Mouse (Mus musculus) lung, adult 10 weeks (tissue): ENCODE results near the gene Tcf7l1. TPM values are rescaled to one million over a fixed set of nuclear protein-coding genes. Genes with fewer than 3 reads are reported as not detected.

ENCODE experiments used
- polyA plus RNA-seq: library from polyadenylated mRNA; stranded (reverse); fragments of 350-450 nt; fragmentation: Illumina TruSeq; extraction: RNeasy Lipid Tissue Mini Kit (QIAGEN cat#74804); gene quantifications from one replicate; pipeline ENCODE4 v1.2.3, GENCODE M21; 2014; ENCODE audit warnings: low read depth, low replicate concordance; ENCODE audit not compliant: insufficient read depth

Gene Tcf7l1
- 7.1 TPM for polyA plus RNA-seq

GRCm38 (mm10) chr6:72788892-72789699 lies at the start of gene Tcf7l1:
Tcf7l1 (minus strand) TSS chr6:72789254.

GRCm38 (mm10) chr6:72616643-72617288 lies 172.3 kb downstream of the Tcf7l1 start, which contains the start of gene Tgoln1:
Tgoln1 (minus strand) TSS chr6:72617000.

GRCm38 (mm10) chr6:72597956-72598753 lies 190.9 kb downstream of the Tcf7l1 start, which contains the start of the genes Elmod3 and Retsat:
Elmod3 (minus strand) TSS chr6:72598413.
Retsat (plus strand) TSS chr6:72598475.

Other genes with a start within 250 kb of the Tcf7l1 start
- 79.6 TPM for gene Capg, start 244.9 kb downstream of the Tcf7l1 start, polyA plus RNA-seq
- gene Elmod3, start 190.8 kb downstream of the Tcf7l1 start, polyA plus RNA-seq = 9.3 TPM
- 18.3 TPM for gene Retsat, start 190.8 kb downstream of the Tcf7l1 start, polyA plus RNA-seq
- 70.9 TPM for gene Tgoln1, start 172.3 kb downstream of the Tcf7l1 start, polyA plus RNA-seq
- 43.3 TPM for gene Kcmf1, start 110.7 kb upstream of the Tcf7l1 start, polyA plus RNA-seq
- gene Tmsb10, start 169.5 kb upstream of the Tcf7l1 start, polyA plus RNA-seq = 1,037 TPM